Mouse (Mus musculus) forebrain, embryonic 14.5 days (tissue): ENCODE measurements around the gene Osbpl5. TPM values are rescaled to one million over a fixed set of nuclear protein-coding genes. Genes with fewer than 3 reads are reported as not detected.
"Not testable (repeated sequence)": the region's sequence is repeated elsewhere in the genome, so short reads cannot be mapped to it uniquely, and the experiment has no call there.

ENCODE experiments used
- ATAC-seq: fragments of 200-750 bp; cut with Nextera tagmentation; 2 replicates; pipeline ENCODE4 v1.8.0; 2017; ENCODE audit warnings: mild to moderate bottlenecking, moderate library complexity
- DNase-seq: peaks from one replicate; pipeline ENCODE4 v3.0.0-alpha.2; 2015; ENCODE audit warnings: low spot score
- H3K27ac ChIP-seq: fragments of 300-500 bp; sonication (generic); 2 replicates; pipeline ENCODE4 v1.5.1; 2014; ENCODE audit warnings: low read depth, mild to moderate bottlenecking, control low read depth, low read length, moderate library complexity
- H3K27me3 ChIP-seq: fragments of 300-500 bp; sonication (generic); replicated peaks from 2 replicates; pipeline ENCODE4 v1.6.1; 2014; ENCODE audit warnings: low read length, control low read depth, mixed read lengths; ENCODE audit not compliant: control insufficient read depth, insufficient read depth
- H3K36me3 ChIP-seq: fragments of 300-500 bp; sonication (generic); 2 replicates; pipeline ENCODE4 v1.6.1; 2014; ENCODE audit warnings: low read length, control low read depth; ENCODE audit not compliant: control insufficient read depth, insufficient read depth
- H3K4me1 ChIP-seq: fragments of 300-500 bp; sonication (generic); 2 replicates; pipeline ENCODE4 v1.6.1; 2014; ENCODE audit warnings: antibody characterized with exemption, low read length, control low read depth; ENCODE audit not compliant: control insufficient read depth, insufficient read depth
- H3K4me2 ChIP-seq: fragments of 300-500 bp; sonication (generic); 2 replicates; pipeline ENCODE4 v1.6.1; 2014; ENCODE audit warnings: mild to moderate bottlenecking, control low read depth, low read length
- H3K4me3 ChIP-seq: fragments of 300-500 bp; sonication (generic); 2 replicates; pipeline ENCODE4 v1.5.1; 2014; ENCODE audit warnings: low read depth, low read length, control low read depth
- H3K9ac ChIP-seq: fragments of 300-500 bp; sonication (generic); 2 replicates; pipeline ENCODE4 v1.6.1; 2014; ENCODE audit warnings: mild to moderate bottlenecking, low read length, control low read depth, moderate library complexity
- H3K9me3 ChIP-seq: fragments of 300-500 bp; sonication (generic); replicated peaks from 2 replicates; pipeline ENCODE4 v1.6.1; 2016; ENCODE audit warnings: low read length, control low read depth, mixed read lengths; ENCODE audit not compliant: control insufficient read depth
- WGBS: fragments of 180-500 bp; shearing (Covaris S2); extraction: QIAGEN DNeasy Blood & Tissue Kit; methylation state at CpG from one replicate; pipeline ENCODE4 v1.1.7; 2014; 5-methylcytosine and 5-hydroxymethylcytosine counted together
- polyA plus RNA-seq: library from polyadenylated mRNA; unstranded; fragments of >200 nt; fragmentation: Nextera tagmentation; extraction: Ambion mirVana; gene quantifications from 2 replicates; pipeline ENCODE4 v1.2.1, GENCODE M21; 2014

Osbpl5 gene
- polyA plus RNA-seq, 1 experiment from 2014 or later: 25.8 TPM

DNA sequence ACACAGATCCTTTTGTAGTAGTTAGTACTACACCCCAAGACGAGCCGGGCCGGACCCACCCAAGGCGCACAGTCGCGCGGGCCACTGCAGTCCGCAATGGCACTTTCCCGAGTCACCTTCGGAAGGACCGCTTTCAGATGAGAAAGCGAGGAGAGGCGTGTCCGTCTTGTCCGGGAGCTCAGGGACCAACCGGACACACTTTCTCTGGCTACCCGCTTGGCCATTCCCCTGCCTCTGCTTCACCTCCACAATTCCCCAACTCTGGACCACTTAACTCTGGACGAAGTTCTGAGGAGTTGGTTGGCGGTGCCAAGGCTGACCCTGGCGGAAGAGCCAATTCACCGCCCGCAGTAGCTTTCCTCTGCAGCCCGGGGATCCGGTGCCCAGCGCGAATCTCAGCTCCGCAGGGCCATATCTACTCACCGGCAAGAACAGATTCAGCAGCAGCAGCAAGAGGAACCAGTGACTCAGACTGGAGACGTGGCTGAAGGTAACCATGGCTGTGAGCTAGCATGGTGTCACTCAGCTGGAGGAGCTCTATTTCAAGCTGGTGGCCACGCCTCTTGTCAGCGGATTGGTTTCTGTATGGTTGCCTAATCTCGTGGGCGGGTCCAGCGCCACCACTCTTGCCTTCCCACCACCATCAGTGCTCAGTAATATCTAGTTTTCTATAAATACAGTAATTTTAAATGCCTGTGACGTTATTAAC is 71.3 kb downstream of the Osbpl5 start, which contains the start of gene Tnfrsf23:
Tnfrsf23 (minus strand) TSS at position 514 of the 709 bp plus-strand sequence.
- Histone ChIP-seq H3K36me3 (peaks cover 18% of the 10 kb centered on the region), H3K4me3 (peak within 1 kb of the TSS; percentile 25), H3K27ac (no peak within 1 kb of the TSS), H3K4me1 (no peaks in the 10 kb centered on the region; the same call in 1 of the 2 replicates), H3K9me3 (no peaks in the 10 kb centered on the region), H3K9ac (peak within 1 kb of the TSS; percentile 37; the same call in 1 of the 2 replicates), H3K4me2 (peak within 1 kb of the TSS; percentile 59), H3K27me3 (no peaks in the 10 kb centered on the region)
- peak; percentile 91 for ATAC-seq
- peak; percentile 82 for DNase-seq
- WGBS: 4% methylated on average over 35 of the region's 35 CpGs

DNA sequence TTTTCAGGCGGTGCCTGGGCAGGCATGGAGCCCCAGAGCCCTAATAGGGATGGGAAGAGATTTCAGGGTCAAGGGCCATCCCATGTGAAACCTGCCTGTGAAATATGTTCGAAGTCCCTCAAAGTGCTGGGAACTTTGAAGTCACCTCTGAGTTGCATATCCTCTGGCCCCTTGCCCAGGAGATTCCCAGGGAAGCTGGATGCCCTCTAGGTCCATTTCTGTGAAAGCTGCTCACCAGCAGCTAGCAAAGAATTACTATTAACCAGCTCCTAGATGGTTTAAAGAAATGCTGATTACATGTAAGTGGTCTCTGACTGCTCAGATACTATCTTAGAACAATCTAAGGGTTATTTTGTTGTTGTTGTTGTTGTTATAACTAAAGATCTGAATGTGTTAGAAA is 72.2 kb downstream of the Osbpl5 start:
- H3K9me3 ChIP-seq, H3K36me3 ChIP-seq, H3K27me3 ChIP-seq, H3K4me1 ChIP-seq, ATAC-seq, H3K4me2 ChIP-seq, H3K9ac ChIP-seq, H3K27ac ChIP-seq, H3K4me3 ChIP-seq, DNase-seq: not testable (repeated sequence)
- WGBS: 82% methylated on average over 1 of the region's 2 CpGs

- no peak overlapping the region for H3K4me2 ChIP-seq
- H3K4me1 ChIP-seq: no peaks in the 10 kb centered on the region; the same call in 1 of the 2 replicates
- no peak overlapping the region for H3K9ac ChIP-seq
- H3K27me3 ChIP-seq: no peaks in the 10 kb centered on the region
- ATAC-seq: no peak
- H3K36me3 ChIP-seq: no peaks in the 10 kb centered on the region
- H3K4me3 ChIP-seq: no peak overlapping the region
- no peak overlapping the region for H3K27ac ChIP-seq
- 81% methylated on average over 1 of the region's 1 CpGs for WGBS
- H3K9me3 ChIP-seq: no peaks in the 10 kb centered on the region
- DNase-seq: no peak
Measured at GRCm38 (mm10) chr7:143681566-143681965, 75.2 kb downstream of the Osbpl5 start.

- not testable (repeated sequence) for H3K36me3 ChIP-seq, H3K27me3 ChIP-seq, ATAC-seq, H3K4me2 ChIP-seq, H3K9ac ChIP-seq, H3K4me3 ChIP-seq, H3K9me3 ChIP-seq, DNase-seq, H3K4me1 ChIP-seq, H3K27ac ChIP-seq
- WGBS: 48% methylated on average over 2 of the region's 2 CpGs
Measured at GRCm38 (mm10) chr7:143680836-143681235, 75.9 kb downstream of the Osbpl5 start.

GRCm38 (mm10) chr7:143679650-143680049 is 77.1 kb downstream of the Osbpl5 start:
- not testable (repeated sequence) for H3K4me1 ChIP-seq, DNase-seq, H3K9ac ChIP-seq, ATAC-seq, H3K36me3 ChIP-seq, H3K4me3 ChIP-seq, H3K27me3 ChIP-seq, H3K27ac ChIP-seq, H3K9me3 ChIP-seq, H3K4me2 ChIP-seq
- WGBS: 80% methylated on average over 2 of the region's 2 CpGs

GRCm38 (mm10) chr7:143666427-143667311 is 90.1 kb downstream of the Osbpl5 start:
- Histone ChIP-seq H3K4me3 (no peak overlapping the region), H3K9ac (no peak overlapping the region), H3K27me3 (no peaks in the 10 kb centered on the region), H3K36me3 (no peaks in the 10 kb centered on the region), H3K27ac (no peak overlapping the region), H3K4me2 (no peak overlapping the region), H3K4me1 (no peaks in the 10 kb centered on the region), H3K9me3 (no peaks in the 10 kb centered on the region)
- ATAC-seq (no peak), DNase-seq (no peak)

DNA sequence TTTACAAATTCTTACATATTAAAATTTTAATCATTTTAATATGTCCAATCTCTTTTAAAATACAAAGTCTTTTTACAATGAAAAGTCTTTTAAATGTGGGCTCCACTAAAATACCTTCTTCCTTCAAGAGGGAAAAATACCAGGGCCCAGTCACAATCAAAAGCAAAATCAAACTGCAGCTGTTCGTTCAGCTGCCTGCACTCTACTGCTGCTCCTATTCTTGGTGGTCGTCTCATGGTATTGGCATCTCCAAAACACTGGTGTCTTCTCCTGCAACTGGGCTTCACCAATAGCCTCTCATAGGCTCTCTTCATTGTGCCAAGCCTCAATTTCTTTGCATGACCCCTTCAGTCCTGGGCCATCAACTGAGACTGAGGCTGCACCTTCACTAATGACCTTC is 93.3 kb downstream of the Osbpl5 start:
- no peak overlapping the region for H3K4me2 ChIP-seq
- no peak for ATAC-seq
- H3K9ac ChIP-seq: no peak overlapping the region
- no peak overlapping the region for H3K4me3 ChIP-seq
- H3K4me1 ChIP-seq: no peaks in the 10 kb centered on the region
- H3K27ac ChIP-seq: no peak overlapping the region
- no peaks in the 10 kb centered on the region for H3K9me3 ChIP-seq
- no peaks in the 10 kb centered on the region for H3K27me3 ChIP-seq
- DNase-seq: no peak
- WGBS: 91% methylated on average over 2 of the region's 2 CpGs
- no peaks in the 10 kb centered on the region for H3K36me3 ChIP-seq

DNA sequence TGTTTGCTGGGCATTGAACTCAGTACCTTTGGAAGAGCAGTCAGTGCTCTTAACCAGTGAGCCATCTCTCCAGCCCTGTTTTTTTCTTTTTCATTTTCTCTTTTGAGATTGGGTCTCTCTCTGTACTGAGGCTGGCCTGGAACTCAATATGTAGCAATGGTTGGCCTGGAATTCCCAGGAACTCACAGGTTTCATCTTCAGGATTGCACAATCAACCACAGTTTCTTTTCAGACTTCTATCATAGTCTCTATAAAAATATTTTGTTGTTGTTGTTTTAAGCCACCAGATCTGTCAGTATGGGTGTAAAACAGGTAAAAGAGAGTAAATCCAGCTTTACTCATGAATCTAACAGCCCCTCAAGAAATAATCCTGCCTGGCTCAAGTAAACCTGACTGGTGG is 96.0 kb downstream of the Osbpl5 start:
- ATAC-seq (no peak), DNase-seq (no peak)
- Histone ChIP-seq H3K4me3 (no peak overlapping the region), H3K4me2 (no peak overlapping the region), H3K9ac (no peak overlapping the region), H3K36me3 (no peaks in the 10 kb centered on the region), H3K27me3 (no peaks in the 10 kb centered on the region), H3K27ac (no peak overlapping the region), H3K9me3 (no peaks in the 10 kb centered on the region), H3K4me1 (no peaks in the 10 kb centered on the region)
